Mouse (Mus musculus): ENCODE results near the gene Carhsp1. TPM values are rescaled to one million over a fixed set of nuclear protein-coding genes. Genes with fewer than 3 reads are reported as not detected.

The Carhsp1 gene
- polyA plus RNA-seq, 1 experiment = 66.5 TPM

DNA sequence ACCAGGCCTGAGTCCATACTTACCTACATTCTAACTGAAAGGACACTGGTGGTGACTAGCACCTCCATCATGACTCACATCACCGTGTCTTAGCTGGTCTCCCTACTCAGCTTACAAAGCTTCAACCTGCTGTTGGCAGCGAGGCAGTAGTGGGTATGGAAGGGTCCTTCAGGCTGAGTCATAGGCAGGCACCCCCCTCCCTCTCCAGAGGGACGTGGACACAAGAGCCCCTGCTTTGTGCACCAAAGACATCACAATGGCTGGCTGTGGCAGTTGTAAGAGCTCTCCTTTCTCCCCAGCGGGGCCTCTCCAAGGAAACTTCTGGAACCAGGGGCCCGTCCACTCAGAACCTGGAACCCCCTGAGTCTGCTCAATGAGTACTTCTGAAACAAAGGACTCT lies 8.5 kb upstream of the Carhsp1 start, which contains the start of gene Gm5767:
TSS of gene Gm5767 (plus strand) at position 301 of the 400 bp plus-strand sequence.
- no peak for TF ChIP-seq POLR2A (IDR thresholded peaks at IDR 0.05; ENCODE audit: borderline replicate concordance, control insufficient read depth, low read depth, low read length)
- no peak for TF ChIP-seq CTCF (IDR thresholded peaks at IDR 0.05; ENCODE audit: control insufficient read depth, insufficient read depth, low read length)
- Histone ChIP-seq H3K4me3 (replicated peaks; ENCODE audit: control insufficient read depth, low read depth, low read length) (no peak within 1 kb of the TSS), H3K27ac (ENCODE audit: control insufficient read depth, insufficient read depth, low read depth, low read length, poor library complexity) (peak within 1 kb of the TSS; percentile 25; the same call in 1 of the 2 replicates), H3K4me1 (ENCODE audit: control insufficient read depth, insufficient read depth, low read length) (no peaks in the 10 kb centered on the region; the same call in 1 of the 2 replicates)
- WGBS = 86% methylated on average over 5 of the region's 5 CpGs

GRCm38 (mm10) chr16:8679780-8680179 lies 7.8 kb upstream of the Carhsp1 start:
- H3K4me3 ChIP-seq (replicated peaks; ENCODE audit: control insufficient read depth, low read depth, low read length) = no peak overlapping the region
- TF ChIP-seq POLR2A (IDR thresholded peaks at IDR 0.05; ENCODE audit: borderline replicate concordance, control insufficient read depth, low read depth, low read length) (no peak), CTCF (IDR thresholded peaks at IDR 0.05; ENCODE audit: control insufficient read depth, insufficient read depth, low read length) (no peak)
- no peaks in the 10 kb centered on the region; the same call in 1 of the 2 replicates for H3K4me1 ChIP-seq (ENCODE audit: control insufficient read depth, insufficient read depth, low read length)
- no peak overlapping the region for H3K27ac ChIP-seq (ENCODE audit: control insufficient read depth, insufficient read depth, low read depth, low read length, poor library complexity)
- 58% methylated on average over 3 of the region's 3 CpGs for WGBS

GRCm38 (mm10) chr16:8678676-8679075 lies 6.7 kb upstream of the Carhsp1 start:
- TF ChIP-seq CTCF (IDR thresholded peaks at IDR 0.05; ENCODE audit: control insufficient read depth, insufficient read depth, low read length) (no peak), POLR2A (IDR thresholded peaks at IDR 0.05; ENCODE audit: borderline replicate concordance, control insufficient read depth, low read depth, low read length) (no peak)
- Histone ChIP-seq H3K4me3 (replicated peaks; ENCODE audit: control insufficient read depth, low read depth, low read length) (no peak overlapping the region), H3K4me1 (ENCODE audit: control insufficient read depth, insufficient read depth, low read length) (peaks cover 3% of the 10 kb centered on the region), H3K27ac (ENCODE audit: control insufficient read depth, insufficient read depth, low read depth, low read length, poor library complexity) (peak overlapping the region; percentile 83)
- WGBS = 59% methylated on average over 4 of the region's 4 CpGs

DNA sequence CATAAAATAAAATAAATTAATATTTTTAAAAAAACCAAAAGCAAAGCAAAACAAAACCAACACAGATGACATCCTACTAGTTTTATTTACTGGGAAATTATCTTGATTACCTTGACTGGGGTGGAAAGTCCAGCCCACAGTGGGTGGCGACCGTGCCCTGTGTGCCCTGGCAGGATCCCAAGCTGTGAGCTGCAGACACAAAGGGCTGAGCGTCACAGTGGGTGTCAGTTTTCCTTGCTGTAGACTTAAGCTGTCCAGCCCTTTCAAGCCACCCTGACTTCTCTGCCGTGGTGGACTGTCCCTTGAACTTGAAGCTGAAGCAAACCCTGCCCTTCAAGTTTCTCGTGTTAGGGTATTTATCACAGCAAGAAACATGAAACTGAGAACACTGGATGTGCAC lies 6.1 kb upstream of the Carhsp1 start:
- TF ChIP-seq CTCF (IDR thresholded peaks at IDR 0.05; ENCODE audit: control insufficient read depth, insufficient read depth, low read length) (no peak), POLR2A (IDR thresholded peaks at IDR 0.05; ENCODE audit: borderline replicate concordance, control insufficient read depth, low read depth, low read length) (peak; percentile 49)
- Histone ChIP-seq H3K4me1 (ENCODE audit: control insufficient read depth, insufficient read depth, low read length) (peaks cover 3% of the 10 kb centered on the region), H3K27ac (ENCODE audit: control insufficient read depth, insufficient read depth, low read depth, low read length, poor library complexity) (peak overlapping the region; percentile 83), H3K4me3 (replicated peaks; ENCODE audit: control insufficient read depth, low read depth, low read length) (no peak overlapping the region)
- 53% methylated on average over 5 of the region's 5 CpGs for WGBS

GRCm38 (mm10) chr16:8676800-8677199 lies 4.8 kb upstream of the Carhsp1 start:
- 54% methylated on average over 4 of the region's 4 CpGs for WGBS
- H3K4me1 ChIP-seq (ENCODE audit: control insufficient read depth, insufficient read depth, low read length) = peaks cover 3% of the 10 kb centered on the region
- H3K4me3 ChIP-seq (replicated peaks; ENCODE audit: control insufficient read depth, low read depth, low read length) = no peak overlapping the region
- H3K27ac ChIP-seq (ENCODE audit: control insufficient read depth, insufficient read depth, low read depth, low read length, poor library complexity) = peak overlapping the region; percentile 80
- TF ChIP-seq POLR2A (IDR thresholded peaks at IDR 0.05; ENCODE audit: borderline replicate concordance, control insufficient read depth, low read depth, low read length) (no peak), CTCF (IDR thresholded peaks at IDR 0.05; ENCODE audit: control insufficient read depth, insufficient read depth, low read length) (peak; percentile 92)

DNA sequence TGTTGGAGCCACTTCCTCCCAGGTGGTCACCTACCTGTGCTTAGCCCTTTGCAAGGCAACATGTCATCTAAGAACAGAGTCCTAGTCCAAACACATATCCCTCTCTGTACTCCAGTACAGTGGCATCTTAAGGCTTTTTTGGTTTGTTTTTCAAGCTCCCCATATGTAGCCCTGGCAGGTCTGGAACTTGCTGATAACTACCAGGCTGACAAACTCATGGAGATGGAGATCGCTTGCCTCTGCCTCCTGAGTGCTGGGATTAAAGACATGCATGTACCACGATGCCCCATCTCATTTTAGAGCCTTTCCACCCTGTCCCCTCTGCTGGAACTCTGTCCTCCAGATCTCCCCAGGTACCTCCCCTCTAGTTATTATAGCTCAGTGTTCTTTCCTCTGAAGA lies 4.3 kb upstream of the Carhsp1 start:
- TF ChIP-seq CTCF (IDR thresholded peaks at IDR 0.05; ENCODE audit: control insufficient read depth, insufficient read depth, low read length) = no peak
- no peak for TF ChIP-seq POLR2A (IDR thresholded peaks at IDR 0.05; ENCODE audit: borderline replicate concordance, control insufficient read depth, low read depth, low read length)
- WGBS = 39% methylated on average over 2 of the region's 2 CpGs
- Histone ChIP-seq H3K4me1 (ENCODE audit: control insufficient read depth, insufficient read depth, low read length) (peaks cover 3% of the 10 kb centered on the region), H3K4me3 (replicated peaks; ENCODE audit: control insufficient read depth, low read depth, low read length) (peak overlapping the region; percentile 19), H3K27ac (ENCODE audit: control insufficient read depth, insufficient read depth, low read depth, low read length, poor library complexity) (peak overlapping the region; percentile 80)

DNA sequence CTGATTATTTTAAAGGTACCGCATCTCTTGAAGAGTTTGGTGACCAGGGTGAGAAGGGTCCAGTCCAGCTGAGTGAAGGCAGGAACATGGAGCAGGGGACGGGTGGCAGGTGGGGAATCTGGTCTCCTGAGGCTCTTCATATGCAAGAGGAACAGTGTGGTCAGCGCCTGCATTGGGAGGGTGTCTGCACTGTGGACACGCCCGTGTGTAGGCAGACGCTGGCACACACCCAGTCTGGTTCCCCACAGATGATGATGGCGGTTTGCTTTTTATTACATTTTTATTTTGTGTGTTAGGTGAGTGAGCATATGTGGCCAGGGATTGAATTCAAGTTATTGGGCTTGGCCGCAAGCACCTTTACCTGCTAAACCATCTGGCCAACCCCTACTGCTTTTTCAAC lies 3.6 kb upstream of the Carhsp1 start:
- Histone ChIP-seq H3K4me3 (replicated peaks; ENCODE audit: control insufficient read depth, low read depth, low read length) (peak overlapping the region; percentile 5), H3K27ac (ENCODE audit: control insufficient read depth, insufficient read depth, low read depth, low read length, poor library complexity) (peak overlapping the region; percentile 80), H3K4me1 (ENCODE audit: control insufficient read depth, insufficient read depth, low read length) (peaks cover 4% of the 10 kb centered on the region)
- 53% methylated on average over 8 of the region's 8 CpGs for WGBS
- TF ChIP-seq POLR2A (IDR thresholded peaks at IDR 0.05; ENCODE audit: borderline replicate concordance, control insufficient read depth, low read depth, low read length) (peak; percentile 52; the same call in 1 of the 2 replicates), CTCF (IDR thresholded peaks at IDR 0.05; ENCODE audit: control insufficient read depth, insufficient read depth, low read length) (no peak)

- TF ChIP-seq CTCF (IDR thresholded peaks at IDR 0.05; ENCODE audit: control insufficient read depth, insufficient read depth, low read length) = peak; percentile 80
- TF ChIP-seq POLR2A (IDR thresholded peaks at IDR 0.05; ENCODE audit: borderline replicate concordance, control insufficient read depth, low read depth, low read length) = no peak
- 0% methylated on average over 8 of the region's 8 CpGs for WGBS
- H3K4me1 ChIP-seq (ENCODE audit: control insufficient read depth, insufficient read depth, low read length) = peaks cover 9% of the 10 kb centered on the region
- peak overlapping the region; percentile 31 for H3K27ac ChIP-seq (ENCODE audit: control insufficient read depth, insufficient read depth, low read depth, low read length, poor library complexity)
- H3K4me3 ChIP-seq (replicated peaks; ENCODE audit: control insufficient read depth, low read depth, low read length) = peak overlapping the region; percentile 27
These were observed 2.2 kb upstream of the Carhsp1 start for GRCm38 (mm10) chr16:8674165-8674564.

- no peak for TF ChIP-seq CTCF (IDR thresholded peaks at IDR 0.05; ENCODE audit: control insufficient read depth, insufficient read depth, low read length)
- TF ChIP-seq POLR2A (IDR thresholded peaks at IDR 0.05; ENCODE audit: borderline replicate concordance, control insufficient read depth, low read depth, low read length) = no peak
- peaks cover 10% of the 10 kb centered on the region for H3K4me1 ChIP-seq (ENCODE audit: control insufficient read depth, insufficient read depth, low read length)
- H3K4me3 ChIP-seq (replicated peaks; ENCODE audit: control insufficient read depth, low read depth, low read length) = no peak overlapping the region
- WGBS = 23% methylated on average over 6 of the region's 6 CpGs
- H3K27ac ChIP-seq (ENCODE audit: control insufficient read depth, insufficient read depth, low read depth, low read length, poor library complexity) = no peak overlapping the region
These were observed 1.4 kb upstream of the Carhsp1 start for GRCm38 (mm10) chr16:8673343-8673742.

Measured in bone marrow, adult 2 months (tissue).